Mouse (Mus musculus): ENCODE measurements at regions not wholly inside any gene's neighbourhood (a gene's known extent, or its start where the extent isn't known, plus 50 kb on each side); places are given as distances from the start of the nearest gene placed in this dataset.

DNA sequence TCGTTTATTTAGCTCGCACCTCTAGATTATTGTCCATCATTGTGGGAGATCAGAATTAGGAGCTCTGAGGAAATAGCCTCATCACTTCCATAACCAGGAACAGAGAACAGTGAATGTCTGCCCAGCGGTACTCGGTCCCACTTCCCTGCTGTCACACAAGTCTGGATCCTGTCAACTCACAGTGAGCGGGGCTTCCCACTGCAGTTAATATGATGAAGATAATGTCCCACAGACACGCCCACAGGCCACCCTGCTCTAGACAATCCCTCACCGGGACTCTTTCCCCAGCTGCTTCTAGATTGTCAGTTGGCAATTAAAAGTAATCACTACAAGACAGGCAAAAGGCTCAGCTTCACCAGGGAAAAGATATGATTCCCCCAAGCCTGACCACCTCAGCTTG is 124.2 kb upstream of the Plekha5 start:
- DNase-seq = no peak

- no peak for DNase-seq
Measured at GRCm38 (mm10) chr6:140297969-140298554, 125.8 kb upstream of the Plekha5 start.

DNA sequence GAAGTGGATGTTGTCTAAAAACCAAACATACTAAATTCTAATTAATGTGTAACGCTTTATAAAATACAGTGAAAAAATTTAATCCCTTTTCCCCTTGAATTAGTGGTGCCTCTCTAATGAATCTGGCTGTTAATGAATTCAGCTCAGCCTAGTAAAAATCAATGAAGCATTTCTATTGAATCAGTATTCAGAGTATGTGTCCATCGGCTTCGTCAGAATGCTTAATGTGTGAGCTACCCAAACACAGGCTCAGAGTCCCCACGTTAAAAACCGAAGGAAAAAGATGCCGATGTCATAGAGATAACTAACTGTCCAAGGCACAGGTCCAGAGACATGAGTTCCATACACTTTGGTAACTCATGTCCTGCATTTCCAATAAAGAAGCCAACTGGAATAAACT is 126.3 kb upstream of the Plekha5 start:
- DNase-seq = no peak

DNA sequence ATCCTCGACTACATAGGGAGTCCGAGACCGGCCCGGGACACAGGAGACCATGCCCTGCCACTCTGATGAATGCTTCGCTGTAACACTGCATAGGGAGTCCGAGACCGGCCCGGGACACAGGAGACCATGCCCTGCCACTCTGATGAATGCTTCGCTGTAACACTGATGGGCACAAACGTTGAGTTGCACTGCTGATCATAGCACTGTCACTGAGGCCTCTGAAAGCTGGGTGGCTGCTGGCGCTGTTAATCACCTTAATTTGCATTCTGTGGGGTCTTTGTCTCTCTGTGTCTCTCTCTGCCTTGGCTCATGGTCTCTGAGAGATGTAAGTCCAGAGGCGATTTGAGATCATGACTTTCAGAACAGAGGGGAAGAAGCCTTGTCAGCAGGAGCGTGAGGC is 133.7 kb upstream of the Plekha5 start:
- no peak for DNase-seq

- no peak for DNase-seq
Measured at GRCm38 (mm10) chr6:140288799-140289198, 135.1 kb upstream of the Plekha5 start.

GRCm38 (mm10) chr6:140282285-140282577 is 141.6 kb upstream of the Plekha5 start:
- no peak for DNase-seq

GRCm38 (mm10) chr6:140281488-140282284 is 142.2 kb upstream of the Plekha5 start:
- DNase-seq = no peak

DNA sequence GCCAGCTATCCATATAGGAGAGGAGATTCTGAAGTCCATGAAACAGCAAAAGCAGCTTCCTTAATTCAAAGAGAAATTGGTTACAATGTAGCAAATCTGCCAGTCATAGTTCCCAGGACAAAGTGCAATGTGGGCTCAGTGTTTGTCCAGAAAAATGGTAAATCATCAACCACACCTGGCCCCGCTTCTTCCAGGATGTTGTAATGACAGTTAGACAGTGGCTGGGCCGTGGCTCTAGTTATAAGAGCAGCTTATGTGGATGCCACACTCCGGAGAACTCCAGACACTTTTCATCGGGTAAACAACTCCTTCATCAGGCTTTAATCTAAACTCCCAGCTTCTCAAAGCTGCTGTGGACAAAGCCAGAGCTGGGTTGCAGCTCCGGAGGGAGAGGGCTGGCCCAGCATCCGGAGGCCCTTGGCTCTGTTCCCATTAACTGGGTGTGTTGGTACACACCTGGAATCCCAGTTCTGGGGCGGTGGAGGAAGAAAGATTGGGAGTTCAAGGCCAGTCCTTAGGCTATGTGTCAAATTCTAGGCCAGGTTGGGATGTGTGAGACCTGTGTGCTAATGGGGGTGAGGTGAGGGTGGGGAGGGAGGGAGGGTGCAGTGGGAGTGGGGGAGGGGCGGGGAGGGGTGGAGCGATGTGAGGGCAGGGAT is 142.9 kb upstream of the Plekha5 start:
- DNase-seq = no peak

DNA sequence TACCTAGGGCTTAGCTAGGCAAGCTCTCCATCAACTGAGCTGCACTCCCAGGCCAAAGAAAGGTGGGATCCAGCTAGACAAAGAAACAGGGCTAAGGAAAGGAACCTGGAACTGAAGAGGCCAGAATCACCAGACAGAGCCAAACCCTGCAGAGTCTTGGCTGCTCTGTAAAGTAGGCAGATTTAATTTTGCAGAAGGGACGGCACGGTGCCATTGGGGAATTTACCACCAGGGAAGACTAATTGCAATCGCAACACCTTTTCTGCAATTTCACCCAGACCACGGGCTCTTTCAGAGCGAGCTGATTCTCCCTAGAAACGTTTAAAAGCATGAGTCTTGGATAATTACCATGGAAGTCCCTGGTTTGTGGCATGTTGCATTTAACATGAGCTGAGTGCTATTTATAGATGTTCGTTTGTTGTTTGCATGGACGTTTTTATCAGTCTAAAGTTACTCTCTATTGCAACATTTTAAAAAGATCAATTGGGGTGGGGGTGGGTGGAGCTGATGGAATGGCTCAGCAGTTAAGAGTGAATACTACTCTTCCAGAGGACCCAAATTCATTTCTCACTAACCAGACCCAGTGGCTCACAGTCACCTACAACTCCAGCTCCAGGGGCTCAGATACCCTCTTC is 144.0 kb upstream of the Plekha5 start:
- no peak for DNase-seq

DNA sequence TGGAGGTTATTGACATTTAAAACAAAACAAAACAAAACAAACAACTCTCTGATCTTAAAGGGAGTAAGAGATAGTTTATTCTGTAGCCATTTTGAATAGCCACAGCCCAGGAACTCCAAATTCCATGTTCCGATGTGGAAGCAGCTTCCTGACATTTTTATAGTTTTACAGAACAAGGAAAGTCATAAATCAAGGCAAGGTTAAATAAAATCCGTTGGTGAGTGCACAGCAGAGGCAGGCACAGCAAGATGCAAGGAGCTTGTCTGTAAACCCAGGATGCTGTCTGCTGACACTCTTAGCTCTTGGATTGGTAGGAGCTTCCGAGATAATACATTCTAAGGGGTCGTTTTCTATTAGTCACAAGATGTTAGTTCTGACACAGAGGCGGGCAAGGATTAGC is 145.1 kb upstream of the Plekha5 start:
- no peak for DNase-seq

- DNase-seq = no peak
Measured at GRCm38 (mm10) chr6:140270592-140270991, 153.3 kb upstream of the Plekha5 start.

DNA sequence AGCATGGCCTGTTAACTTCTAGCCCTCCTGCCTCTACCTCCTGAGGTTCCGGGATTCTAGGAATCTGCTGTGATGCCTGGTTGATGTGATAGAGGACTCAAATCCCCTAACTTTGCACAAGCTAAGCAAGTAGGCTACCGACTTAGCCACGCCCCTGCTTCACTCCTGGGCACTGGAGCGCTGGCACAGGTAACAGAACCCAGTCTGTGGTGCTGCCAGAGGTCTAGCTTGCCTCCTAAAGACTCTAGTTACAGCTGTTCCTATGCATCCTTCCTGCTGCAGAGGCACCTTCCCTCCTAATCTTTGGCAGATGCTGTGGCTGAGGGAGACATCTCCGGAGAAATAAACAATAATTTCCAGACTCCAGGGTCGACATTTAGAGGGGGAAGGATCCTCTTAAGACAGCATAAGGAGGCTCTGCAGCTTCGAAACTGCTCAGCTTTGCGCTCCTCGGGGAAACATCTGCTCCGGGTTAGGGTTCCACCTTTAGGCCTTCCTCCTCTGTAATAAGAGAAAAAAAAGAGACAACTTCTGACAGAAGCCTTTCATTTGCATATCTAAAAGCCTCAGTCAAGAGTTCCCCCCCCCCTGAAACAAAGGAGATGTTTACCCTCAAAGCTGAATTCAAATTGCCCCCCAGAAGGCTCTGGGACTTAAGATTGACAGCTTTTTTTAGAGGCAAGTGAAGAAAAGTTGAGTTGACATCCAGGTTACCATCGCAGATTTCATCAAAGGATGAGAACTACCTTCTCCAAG is 155.4 kb upstream of the Plekha5 start:
- DNase-seq = no peak

GRCm38 (mm10) chr6:140263920-140264319 is 159.9 kb upstream of the Plekha5 start:
- no peak for DNase-seq

DNA sequence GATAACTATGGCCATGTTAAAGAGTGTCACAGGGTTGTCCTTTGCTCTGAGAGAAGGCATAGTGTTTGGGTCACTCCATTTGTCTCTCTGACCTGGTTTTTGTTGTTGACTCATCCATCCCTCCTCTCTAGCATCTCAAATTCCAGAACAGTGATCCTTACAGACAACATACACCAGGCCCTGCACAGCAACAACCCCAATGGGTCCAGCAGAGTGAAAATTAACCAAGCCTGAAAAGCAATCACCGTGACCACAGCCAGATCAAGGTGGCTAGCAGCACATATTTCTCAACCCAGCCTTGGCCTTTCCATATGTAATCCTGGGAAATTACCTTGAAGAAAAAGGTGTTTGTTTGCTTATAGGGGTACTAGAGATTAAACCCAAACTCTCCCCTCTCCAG is 162.0 kb upstream of the Plekha5 start:
- no peak for DNase-seq

- DNase-seq = no peak
Measured at GRCm38 (mm10) chr6:140258761-140259160, 165.1 kb upstream of the Plekha5 start.

DNA sequence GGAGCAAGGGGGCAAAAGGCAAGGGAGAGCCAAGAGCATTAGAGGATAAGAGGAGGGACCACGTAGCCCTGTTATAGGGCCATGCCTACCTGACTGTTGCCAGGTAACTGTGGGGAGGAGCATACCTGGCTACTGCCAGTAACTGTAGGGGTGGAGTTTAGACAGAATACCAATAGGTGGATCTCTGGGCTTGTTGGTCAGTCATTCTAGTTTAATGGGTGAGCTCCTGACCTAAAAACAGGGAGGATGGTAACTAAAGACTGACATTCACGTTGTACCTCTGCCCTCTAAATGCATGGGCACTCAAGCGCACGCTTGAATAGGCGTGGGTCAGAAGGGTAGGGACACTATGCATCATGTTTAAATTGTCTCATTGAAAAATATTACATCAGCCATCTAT is 165.8 kb upstream of the Plekha5 start:
- no peak for DNase-seq

DNA sequence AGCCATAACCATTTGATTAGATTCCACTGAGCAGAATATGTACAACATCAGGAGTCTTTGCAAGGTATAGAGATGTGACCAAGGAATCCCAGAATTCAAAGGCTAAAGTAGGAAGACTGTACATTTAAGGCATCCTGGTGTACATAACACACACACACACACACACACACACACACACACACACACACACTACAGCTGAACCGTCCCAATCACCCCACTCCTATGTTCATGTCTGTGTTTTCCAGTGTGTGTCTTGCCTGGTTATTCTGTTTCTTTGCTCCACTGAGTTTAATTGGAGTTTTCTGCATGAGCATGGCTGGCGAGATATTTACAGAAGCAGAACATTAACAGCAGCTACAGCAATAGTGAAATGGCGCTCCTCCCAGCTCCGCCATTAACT is 172.3 kb upstream of the Plekha5 start:
- no peak for DNase-seq

- DNase-seq = no peak
Measured at GRCm38 (mm10) chr6:140243411-140244151, 180.3 kb upstream of the Plekha5 start.

GRCm38 (mm10) chr6:140239356-140239755 is 184.5 kb upstream of the Plekha5 start:
- DNase-seq = no peak

DNA sequence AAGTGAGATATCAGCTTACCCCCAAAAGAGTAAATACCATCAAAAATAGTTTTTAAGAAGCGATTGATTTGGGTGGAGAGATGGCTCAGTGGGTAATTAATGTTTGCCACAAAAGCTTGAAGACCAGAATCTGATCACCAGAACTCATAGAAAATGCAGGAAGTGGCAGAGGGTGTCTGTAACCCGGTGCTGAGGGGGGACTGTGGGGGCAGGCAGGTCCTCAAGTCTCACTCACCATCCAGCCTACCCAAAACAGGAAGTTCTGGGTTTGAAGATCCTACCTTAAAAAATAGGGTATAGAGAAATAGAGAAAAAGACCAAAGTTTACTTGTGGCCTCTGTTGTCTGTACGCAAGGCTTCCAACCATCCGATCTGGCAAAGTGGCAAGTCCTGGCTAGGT is 190.3 kb upstream of the Plcz1 start:
- no peak for DNase-seq

DNA sequence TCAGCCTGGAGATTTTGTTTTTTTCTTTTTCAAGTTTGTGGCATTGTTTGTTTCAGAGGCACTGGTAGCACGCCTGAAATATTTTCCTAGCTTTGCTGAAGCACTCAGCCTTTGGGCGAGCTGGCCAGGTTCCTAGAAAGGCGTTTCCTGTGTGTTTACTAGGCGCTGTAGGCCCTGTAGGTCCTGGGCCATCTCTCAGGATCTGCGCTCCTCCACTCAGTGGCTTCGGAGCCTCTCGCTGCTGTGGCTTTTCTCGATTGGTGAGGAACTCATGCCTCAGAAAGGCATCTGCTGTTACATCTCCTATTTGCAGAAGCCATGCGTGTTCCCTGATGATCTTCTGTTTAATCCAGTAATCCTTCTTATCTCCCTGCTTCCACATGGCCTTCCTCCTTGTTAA is 188.0 kb upstream of the Plcz1 start:
- DNase-seq = no peak

- no peak for DNase-seq
Measured at GRCm38 (mm10) chr6:140228741-140229140, 187.5 kb upstream of the Plcz1 start.
